Mouse (Mus musculus): ENCODE data around the gene Plbd2. TPM values are rescaled to one million over a fixed set of nuclear protein-coding genes. Genes with fewer than 3 reads are reported as not detected.

The Plbd2 gene
- total RNA-seq, 4 experiments from 2014 or later: 97.4 to 106 (median 100) TPM

DNA sequence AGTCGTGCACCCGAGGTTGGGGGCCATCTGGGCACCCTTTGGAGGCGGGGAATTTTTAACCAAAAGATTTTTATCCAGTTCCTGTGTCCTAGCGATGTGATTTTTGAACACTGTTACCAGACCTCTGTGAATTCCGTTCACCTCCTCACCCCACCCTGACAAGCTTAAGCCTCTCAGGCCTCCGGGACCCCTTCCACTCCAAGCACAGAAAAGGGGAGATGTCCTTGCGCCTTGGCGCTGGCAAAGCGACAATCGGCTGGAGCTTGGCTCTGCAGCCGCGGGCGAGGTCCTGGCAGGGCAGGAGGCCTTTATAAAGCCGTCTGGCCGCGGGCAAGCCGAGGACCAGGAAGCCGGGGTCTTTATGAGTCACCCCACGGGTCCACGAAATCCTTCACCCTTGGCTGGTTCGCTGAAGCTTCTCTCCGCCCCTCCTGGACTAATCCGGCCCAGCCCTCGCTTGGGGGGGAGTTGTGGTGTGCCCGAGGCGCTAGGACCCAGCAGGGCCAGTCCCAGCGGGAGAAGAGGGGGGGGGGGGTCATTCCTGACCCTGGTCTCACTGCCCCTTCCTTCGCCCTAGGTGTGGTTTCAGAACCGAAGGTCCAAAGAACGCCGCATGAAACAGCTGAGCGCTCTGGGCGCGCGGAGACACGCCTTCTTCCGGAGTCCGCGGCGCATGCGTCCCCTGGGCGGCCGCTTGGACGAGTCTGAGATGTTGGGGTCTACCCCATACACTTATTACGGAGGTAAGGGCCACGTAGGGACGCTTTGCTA is 67.5 kb downstream of the Plbd2 start:
- no peak for DNase-seq

GRCm38 (mm10) chr5:120435006-120435681 is 68.3 kb downstream of the Plbd2 start:
- no peak for DNase-seq

DNA sequence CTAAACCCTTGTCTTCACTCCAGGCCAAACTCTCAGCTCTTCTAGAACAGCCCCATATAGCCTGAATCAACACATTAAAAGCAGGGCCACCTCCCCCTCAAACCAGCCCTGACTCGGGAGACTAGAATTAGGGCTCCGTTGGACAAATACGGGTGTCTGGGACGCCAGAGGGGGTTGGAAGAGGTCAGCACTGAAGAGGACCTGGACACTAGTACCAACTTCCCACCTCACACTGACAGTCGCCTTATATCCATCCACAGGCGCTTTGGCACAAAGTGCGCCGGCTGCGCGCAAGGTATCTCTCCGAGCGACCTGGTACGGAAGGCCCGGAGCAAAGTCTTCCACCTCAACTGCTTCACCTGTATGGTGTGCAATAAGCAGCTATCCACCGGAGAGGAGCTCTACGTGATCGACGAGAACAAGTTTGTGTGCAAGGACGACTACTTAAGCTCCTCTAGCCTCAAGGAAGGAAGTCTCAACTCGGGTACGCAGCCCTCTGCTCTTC is 69.1 kb downstream of the Plbd2 start:
- no peak for DNase-seq

Other genes with a start within 250 kb of the Plbd2 start
- not detected for gene Lhx5, start 71.9 kb downstream of the Plbd2 start, total RNA-seq (2022)
- 100 to 1,000 TPM in 3 of 4 experiments, 10 to 100 TPM in 1; 96.5 to 107 (median 105) TPM for gene Sdsl, start 30.8 kb downstream of the Plbd2 start, total RNA-seq (2022)
- under 1 TPM in 1 of 4 experiments, not detected in 3; 0.35 TPM for gene Sds, start 27.1 kb downstream of the Plbd2 start, total RNA-seq (2022)
- 10 to 100 TPM; 29.5 to 36.7 (median 34.1) TPM for gene Slc8b1, start 7.5 kb upstream of the Plbd2 start, total RNA-seq (2022)
- 10 to 100 TPM; 33.9 to 44.5 (median 40.0) TPM for gene Tpcn1, start 85.0 kb upstream of the Plbd2 start, total RNA-seq (2022)
- gene Iqcd, start 85.4 kb upstream of the Plbd2 start, total RNA-seq (2022): 1 to 10 TPM in 2 of 4 experiments, under 1 TPM in 2; 0.42 to 1.8 (median 1.1) TPM
- 10 to 100 TPM; 17.0 to 30.2 (median 22.3) TPM for gene Rita1, start 109.0 kb upstream of the Plbd2 start, total RNA-seq (2022)
- gene Ddx54, start 109.1 kb upstream of the Plbd2 start, total RNA-seq (2022): 10 to 100 TPM; 44.1 to 57.3 (median 56.5) TPM
- under 1 TPM in 3 of 4 experiments, not detected in 1; 0.32 to 0.63 (median 0.46) TPM for gene Cfap73, start 130.6 kb upstream of the Plbd2 start, total RNA-seq (2022)
- gene Rasal1, start 145.2 kb upstream of the Plbd2 start, total RNA-seq (2022): 10 to 100 TPM in 3 of 4 experiments, 1 to 10 TPM in 1; 7.0 to 15.2 (median 12.2) TPM
- 10 to 100 TPM; 16.6 to 17.8 (median 17.3) TPM for gene Dtx1, start 208.3 kb upstream of the Plbd2 start, total RNA-seq (2022)
- gene Oas2, start 246.2 kb upstream of the Plbd2 start, total RNA-seq (2022): under 1 TPM; 0.63 to 0.89 (median 0.66) TPM